In genomic region chr6:24664133-24664866, GRCm38 (mm10) we compare ENCODE assay signal across 8 mouse cellular contexts. TPM values are rescaled to one million over a fixed set of nuclear protein-coding genes. Genes with fewer than 3 reads are reported as not detected.
DNase-seq lines count a peak whose midpoint lies in the region; ATAC-seq lines count a peak whose summit lies in the region.

No protein-coding gene starts in this region.

- no peaks in the 10 kb centered on the region; the same call in 1 of the 2 replicates for H3K4me1 ChIP-seq in embryonic facial prominence, embryonic 11.5 days (ENCODE audit: control insufficient read depth, insufficient read depth, low read length)
- 0 out of 2 replicates have a peak, but pooled peaks cover 3% of the 10 kb centered on the region for H3K4me1 ChIP-seq in intestine, embryonic 15.5 days (replicated peaks)
- H3K4me1 ChIP-seq in limb, embryonic 12.5 days (replicated peaks), result peaks cover 8% of the 10 kb centered on the region
- peaks cover 20% of the 10 kb centered on the region for H3K4me1 ChIP-seq in midbrain, embryonic 14.5 days (ENCODE audit: control insufficient read depth, insufficient read depth, low read length)
- peaks cover 8% of the 10 kb centered on the region; the same call in 1 of the 2 replicates for H3K4me1 ChIP-seq in stomach, embryonic 14.5 days (ENCODE audit: control insufficient read depth, insufficient read depth, low read length)

- H3K9ac ChIP-seq in embryonic facial prominence, embryonic 11.5 days (replicated peaks; ENCODE audit: low read length), result peak overlapping the region; percentile 86
- peak overlapping the region; percentile 98 for H3K9ac ChIP-seq in intestine, embryonic 15.5 days
- H3K9ac ChIP-seq in limb, embryonic 12.5 days (replicated peaks), result peak overlapping the region; percentile 97
- H3K9ac ChIP-seq in midbrain, embryonic 14.5 days (replicated peaks; ENCODE audit: low read length), result peak overlapping the region; percentile 86
- peak overlapping the region; percentile 92 for H3K9ac ChIP-seq in stomach, embryonic 14.5 days (replicated peaks; ENCODE audit: low read depth, low read length)

- H3K36me3 ChIP-seq in embryonic facial prominence, embryonic 11.5 days (replicated peaks; ENCODE audit: control insufficient read depth, insufficient read depth, low read depth, low read length), result no peaks in the 10 kb centered on the region
- H3K36me3 ChIP-seq in intestine, embryonic 15.5 days, result no peaks in the 10 kb centered on the region
- H3K36me3 ChIP-seq in limb, embryonic 12.5 days, result peaks cover 5% of the 10 kb centered on the region; the same call in 1 of the 2 replicates
- H3K36me3 ChIP-seq in midbrain, embryonic 14.5 days (ENCODE audit: control insufficient read depth, insufficient read depth, low read length), result no peaks in the 10 kb centered on the region
- H3K36me3 ChIP-seq in stomach, embryonic 14.5 days (ENCODE audit: control insufficient read depth, insufficient read depth, low read length), result no peaks in the 10 kb centered on the region

- H3K9me3 ChIP-seq in embryonic facial prominence, embryonic 11.5 days (replicated peaks; ENCODE audit: control insufficient read depth, low read length), result no peaks in the 10 kb centered on the region
- no peaks in the 10 kb centered on the region for H3K9me3 ChIP-seq in intestine, embryonic 15.5 days
- no peaks in the 10 kb centered on the region for H3K9me3 ChIP-seq in limb, embryonic 12.5 days
- H3K9me3 ChIP-seq in midbrain, embryonic 14.5 days (ENCODE audit: control insufficient read depth, low read length), result no peaks in the 10 kb centered on the region
- H3K9me3 ChIP-seq in stomach, embryonic 14.5 days (ENCODE audit: control insufficient read depth, low read depth, low read length), result no peaks in the 10 kb centered on the region

- H3K4me3 ChIP-seq in embryonic facial prominence, embryonic 11.5 days (ENCODE audit: low read depth, low read length), result peak overlapping the region; percentile 88
- H3K4me3 ChIP-seq in intestine, embryonic 15.5 days (replicated peaks), result peak overlapping the region; percentile 91
- H3K4me3 ChIP-seq in limb, embryonic 12.5 days (replicated peaks), result peak overlapping the region; percentile 93
- peak overlapping the region; percentile 83 for H3K4me3 ChIP-seq in midbrain, embryonic 14.5 days (replicated peaks; ENCODE audit: low read depth, low read length)
- H3K4me3 ChIP-seq in stomach, embryonic 14.5 days (ENCODE audit: low read depth, low read length), result peak overlapping the region; percentile 93

- H3K27me3 ChIP-seq in embryonic facial prominence, embryonic 11.5 days (ENCODE audit: control insufficient read depth, insufficient read depth, low read length), result no peaks in the 10 kb centered on the region
- no peaks in the 10 kb centered on the region for H3K27me3 ChIP-seq in intestine, embryonic 15.5 days (replicated peaks)
- H3K27me3 ChIP-seq in limb, embryonic 12.5 days, result no peaks in the 10 kb centered on the region
- H3K27me3 ChIP-seq in midbrain, embryonic 14.5 days (ENCODE audit: control insufficient read depth, insufficient read depth, low read length), result no peaks in the 10 kb centered on the region
- H3K27me3 ChIP-seq in stomach, embryonic 14.5 days (ENCODE audit: control insufficient read depth, insufficient read depth, low read length), result no peaks in the 10 kb centered on the region

- DNase-seq in right cerebral cortex, adult 18-20 months, result peak; percentile 44
- no peak for DNase-seq in right cerebral cortex, postnatal 4 days
- peak; percentile 25 for DNase-seq in embryonic facial prominence, embryonic 11.5 days (ENCODE audit: low spot score)
- DNase-seq in midbrain, embryonic 14.5 days, result peak; percentile 53

- WGBS in embryonic facial prominence, embryonic 11.5 days, result under 1% methylated on average over 56 of the region's 58 CpGs
- WGBS in intestine, embryonic 15.5 days, result under 1% methylated on average over 54 of the region's 58 CpGs
- WGBS in limb, embryonic 12.5 days, result under 1% methylated on average over 58 of the region's 58 CpGs
- under 1% methylated on average over 55 of the region's 58 CpGs for WGBS in midbrain, embryonic 14.5 days
- WGBS in stomach, embryonic 14.5 days, result under 1% methylated on average over 45 of the region's 58 CpGs

- H3K27ac ChIP-seq in embryonic facial prominence, embryonic 11.5 days (replicated peaks; ENCODE audit: low read depth, low read length), result peak overlapping the region; percentile 91
- H3K27ac ChIP-seq in intestine, embryonic 15.5 days, result peak overlapping the region; percentile 97
- H3K27ac ChIP-seq in limb, embryonic 12.5 days, result peak overlapping the region; percentile 97
- peak overlapping the region; percentile 96 for H3K27ac ChIP-seq in midbrain, embryonic 14.5 days (replicated peaks; ENCODE audit: low read depth, low read length)
- H3K27ac ChIP-seq in stomach, embryonic 14.5 days (ENCODE audit: low read length), result peak overlapping the region; percentile 96

- H3K4me2 ChIP-seq in embryonic facial prominence, embryonic 11.5 days (ENCODE audit: low read depth, low read length), result peak overlapping the region; percentile 58
- peak overlapping the region; percentile 75 for H3K4me2 ChIP-seq in intestine, embryonic 15.5 days (replicated peaks)
- peak overlapping the region; percentile 88 for H3K4me2 ChIP-seq in limb, embryonic 12.5 days
- peak overlapping the region; percentile 87 for H3K4me2 ChIP-seq in midbrain, embryonic 14.5 days (ENCODE audit: low read length)
- peak overlapping the region; percentile 86 for H3K4me2 ChIP-seq in stomach, embryonic 14.5 days (replicated peaks; ENCODE audit: low read depth, low read length)

- ATAC-seq in embryonic facial prominence, embryonic 11.5 days (replicated peaks; ENCODE audit: insufficient number of reproducible peaks, low FRiP score, low TSS enrichment, low read depth), result peak; percentile 76
- ATAC-seq in granulocyte monocyte progenitor cell, adult 5-6 weeks (replicated peaks; ENCODE audit: poor library complexity, severe bottlenecking), result peak; percentile 43
- peak; percentile 68 for ATAC-seq in intestine, embryonic 15.5 days
- peak; percentile 33 for ATAC-seq in limb, embryonic 12.5 days (ENCODE audit: insufficient number of reproducible peaks, insufficient read depth, low FRiP score, low TSS enrichment, low read depth)
- peak; percentile 42 for ATAC-seq in midbrain, embryonic 14.5 days (ENCODE audit: low FRiP score, low TSS enrichment)
- ATAC-seq in stomach, embryonic 14.5 days (ENCODE audit: insufficient number of reproducible peaks, insufficient read depth, low FRiP score, low read depth), result peak; percentile 39

RNA-seq across cellular contexts. Expression of gene Wasl, which starts 0.5 kb away (rescaled TPM):
- polyA plus RNA-seq in embryonic facial prominence, embryonic 11.5 days (2014; fragmentation: Nextera tagmentation; extraction: Ambion mirVana), result 37.1 and 46.6 TPM in 2 replicates
- total RNA-seq in granulocyte monocyte progenitor cell, adult 5-6 weeks (2014; fragmentation: Nextera tagmentation), result 18.6 and 22.3 TPM in 2 replicates
- total RNA-seq in granulocyte monocyte progenitor cell, adult 5-6 weeks (2017), result 4.9 and 7.6 TPM in 2 replicates
- polyA plus RNA-seq in intestine, embryonic 15.5 days (2015; fragmentation: Nextera tagmentation; extraction: Ambion mirVana), result 66.2 and 74.3 TPM in 2 replicates
- 79.7 and 80.7 TPM in 2 replicates for polyA plus RNA-seq in limb, embryonic 12.5 days (2016; fragmentation: Nextera tagmentation; extraction: Ambion mirVana)
- polyA plus RNA-seq in midbrain, embryonic 14.5 days (2014; fragmentation: Nextera tagmentation; extraction: Ambion mirVana), result 48.3 and 53.1 TPM in 2 replicates
- 59.8 and 60.2 TPM in 2 replicates for polyA plus RNA-seq in stomach, embryonic 14.5 days (2014; fragmentation: Nextera tagmentation; extraction: Ambion mirVana)
